Mouse (Mus musculus) retina, postnatal 1 day (tissue): ENCODE measurements at regions not wholly inside any gene's neighbourhood (a gene's known extent, or its start where the extent isn't known, plus 50 kb on each side); places are given as distances from the start of the nearest gene placed in this dataset.

Source experiments
- DNase-seq: peaks from one replicate; pipeline ENCODE4 v3.0.0-alpha.2; 2012

DNA sequence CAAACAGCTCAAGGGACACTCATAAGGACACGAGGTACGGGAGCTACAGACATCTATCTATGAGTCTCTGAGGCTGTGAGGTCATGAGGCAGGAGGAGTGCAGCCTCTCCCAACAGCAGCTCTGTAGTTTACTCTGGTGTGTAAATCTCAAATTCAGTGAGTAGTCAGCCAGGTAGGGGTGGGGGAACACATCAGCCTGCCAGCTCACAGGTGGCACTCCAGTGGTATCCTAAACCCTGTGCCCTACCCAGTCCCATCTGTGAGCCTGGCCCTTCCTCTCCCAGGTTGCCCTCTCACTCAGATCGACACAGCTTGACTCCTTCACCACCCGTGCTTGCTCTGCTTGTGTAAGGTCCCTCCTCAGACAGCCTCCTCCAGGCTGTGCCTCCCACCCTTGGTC, 202.2 kb downstream of the Sipa1l2 start:
- DNase-seq = no peak

DNA sequence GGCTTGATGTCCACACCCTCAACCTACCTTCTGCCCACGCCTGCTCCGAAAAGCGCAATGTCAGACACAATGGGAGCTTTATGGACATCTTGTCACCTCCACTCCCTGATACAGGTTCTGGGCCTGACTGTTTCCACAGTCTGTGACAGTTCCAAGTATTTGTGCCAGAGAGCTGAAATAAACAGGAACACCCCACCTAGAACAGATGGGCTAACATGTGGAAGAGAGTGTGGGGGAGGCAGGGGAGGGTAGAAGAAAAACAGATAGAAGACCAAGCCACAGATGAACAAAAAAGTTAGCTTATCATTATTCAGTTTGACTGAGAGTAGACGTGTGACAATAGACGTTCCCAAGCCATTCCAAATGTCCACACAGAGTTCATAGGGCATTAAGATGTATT, 204.6 kb downstream of the Sipa1l2 start:
- DNase-seq = no peak

DNA sequence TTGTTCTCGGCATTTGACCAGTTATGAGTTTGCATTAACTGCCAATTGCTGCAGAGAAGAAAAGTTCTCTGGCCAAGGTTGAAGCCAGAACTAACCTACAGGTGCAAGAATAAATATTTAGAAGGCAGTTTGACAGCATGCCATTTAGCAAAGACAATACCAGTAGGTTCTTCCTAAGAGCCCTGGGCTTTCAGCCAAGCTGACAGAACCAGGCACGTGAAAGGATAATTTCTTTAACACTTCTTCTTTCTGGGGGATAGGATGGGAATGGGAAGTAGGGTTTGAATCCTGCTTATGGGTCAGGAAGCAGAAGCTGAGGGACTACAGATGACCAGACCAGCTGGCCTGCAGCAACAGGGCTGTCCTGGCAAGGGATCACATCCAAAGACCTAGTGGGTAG, 210.2 kb downstream of the Sipa1l2 start:
- DNase-seq = no peak

DNA sequence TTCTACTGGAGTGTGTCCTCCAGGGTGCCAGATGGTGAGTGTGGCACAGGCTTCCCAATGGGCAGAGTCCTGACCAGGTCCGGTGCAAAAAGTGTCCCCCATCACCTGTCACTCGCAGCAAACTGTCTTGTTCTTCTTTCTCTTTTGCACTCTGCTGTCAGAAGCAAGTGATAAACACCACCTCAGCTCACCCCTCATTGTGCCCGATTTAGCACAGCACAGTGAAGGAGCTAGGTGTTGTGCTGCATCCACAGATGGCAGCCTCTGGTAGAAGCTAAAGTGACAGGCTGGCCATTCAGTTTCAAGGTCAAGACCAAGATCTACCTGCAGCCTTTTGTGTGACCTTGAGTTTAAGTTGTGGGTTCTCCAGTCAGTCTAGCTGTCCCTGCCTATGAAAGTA, 211.8 kb downstream of the Sipa1l2 start:
- DNase-seq = no peak

DNA sequence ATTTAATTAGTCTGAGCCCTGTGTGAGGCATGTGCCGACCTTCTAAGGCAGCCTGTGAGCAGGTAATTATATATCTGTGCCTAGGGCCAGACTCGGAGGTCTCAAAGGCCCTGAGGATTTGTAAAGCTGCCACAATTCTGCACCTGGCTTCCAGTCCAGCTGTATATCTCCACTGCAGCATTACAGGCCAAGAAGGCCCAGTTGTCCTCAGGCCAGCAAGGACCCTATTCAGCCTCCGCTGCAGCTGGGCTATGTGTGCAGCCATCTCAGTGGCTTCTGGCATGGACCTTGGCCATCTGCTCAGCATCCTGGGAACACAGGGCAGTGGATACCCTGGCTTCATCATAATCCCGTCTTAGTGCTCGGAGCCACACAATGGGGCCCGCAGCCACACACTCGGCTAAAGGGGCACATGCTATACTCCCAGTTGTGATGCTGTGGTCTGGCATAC, 214.5 kb downstream of the Sipa1l2 start:
- peak; percentile 64 for DNase-seq

DNA sequence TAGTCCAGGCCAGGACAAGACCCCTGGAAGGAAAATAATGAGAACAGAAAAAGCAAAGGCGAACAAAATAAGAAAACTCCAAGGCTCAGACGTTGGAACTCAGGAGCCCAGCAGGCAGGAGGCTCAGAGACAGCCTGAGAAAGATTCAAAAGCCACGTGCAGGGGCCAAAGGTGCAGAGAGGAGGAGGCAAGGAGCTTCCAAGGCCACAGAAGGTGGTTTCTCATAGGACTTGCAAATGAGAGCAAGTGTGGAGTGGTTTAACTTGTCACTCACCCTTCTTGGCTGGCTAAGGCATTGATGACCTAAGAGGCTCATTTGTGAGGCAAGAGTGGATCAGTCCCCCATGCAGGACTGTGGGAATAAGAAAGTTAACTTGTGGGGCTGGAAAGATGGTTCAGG, 217.3 kb downstream of the Sipa1l2 start:
- no peak for DNase-seq

DNA sequence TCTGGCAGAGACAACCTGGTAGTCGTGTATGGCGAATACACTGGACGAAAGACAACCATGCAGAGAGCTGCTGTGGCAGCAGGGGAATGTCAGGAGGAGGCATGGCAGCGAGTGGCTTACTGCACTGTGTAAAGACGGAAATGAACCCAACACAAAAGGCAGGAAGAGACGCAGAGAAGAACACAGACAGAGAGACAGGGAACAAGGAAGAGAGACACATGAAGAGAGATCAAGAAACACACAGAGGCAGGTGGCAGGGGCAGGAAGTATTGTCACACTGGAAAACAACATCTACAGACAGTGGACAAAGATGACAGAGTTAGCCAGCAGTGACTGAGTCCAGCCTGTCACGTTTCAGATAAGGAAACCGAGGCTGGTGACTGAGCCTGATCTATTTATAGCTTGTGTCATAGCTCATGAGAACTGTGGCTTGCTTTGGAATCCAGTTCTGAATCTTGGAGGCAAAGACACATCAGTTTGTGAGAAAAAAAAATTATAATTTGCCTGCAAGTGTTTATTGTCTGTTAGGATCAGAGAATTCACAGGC, 218.0 kb downstream of the Sipa1l2 start:
- DNase-seq = no peak

DNA sequence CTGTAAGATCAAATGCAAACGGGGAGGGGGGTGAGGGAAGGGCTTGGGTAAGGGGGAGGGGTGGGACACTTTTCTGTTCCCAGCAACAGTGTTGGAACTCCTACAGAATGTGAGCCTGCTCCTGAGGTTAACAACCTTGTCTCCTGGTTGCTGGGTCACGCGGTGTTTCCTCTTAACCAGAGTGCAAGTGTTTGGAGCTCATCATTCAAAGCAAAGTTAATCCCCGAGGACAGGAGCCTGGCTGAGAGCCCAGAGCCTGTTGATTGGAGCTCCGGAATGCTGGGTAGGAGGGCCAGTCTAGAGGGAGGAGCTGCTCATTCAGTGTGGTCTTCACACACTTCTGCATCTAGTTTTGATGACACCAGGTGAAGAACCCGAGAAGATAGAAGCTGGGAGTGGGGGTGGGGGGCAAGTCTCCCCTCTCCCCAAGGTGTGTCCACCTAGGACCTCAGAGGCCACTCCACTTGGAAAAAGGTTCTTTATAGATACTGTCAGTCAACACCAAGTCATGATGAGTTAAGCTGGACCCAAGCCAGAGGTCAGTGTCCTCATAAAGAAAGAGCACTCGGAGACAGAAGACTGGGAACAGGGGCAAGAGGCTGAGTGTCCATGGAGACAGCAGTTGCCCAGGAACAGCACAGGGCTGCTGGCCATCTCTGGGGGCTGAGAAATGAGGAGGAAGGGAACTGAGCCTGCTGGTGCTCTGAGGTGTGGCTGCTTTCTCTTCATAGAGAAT, 220.2 kb downstream of the Sipa1l2 start:
- DNase-seq = peak; percentile 94

DNA sequence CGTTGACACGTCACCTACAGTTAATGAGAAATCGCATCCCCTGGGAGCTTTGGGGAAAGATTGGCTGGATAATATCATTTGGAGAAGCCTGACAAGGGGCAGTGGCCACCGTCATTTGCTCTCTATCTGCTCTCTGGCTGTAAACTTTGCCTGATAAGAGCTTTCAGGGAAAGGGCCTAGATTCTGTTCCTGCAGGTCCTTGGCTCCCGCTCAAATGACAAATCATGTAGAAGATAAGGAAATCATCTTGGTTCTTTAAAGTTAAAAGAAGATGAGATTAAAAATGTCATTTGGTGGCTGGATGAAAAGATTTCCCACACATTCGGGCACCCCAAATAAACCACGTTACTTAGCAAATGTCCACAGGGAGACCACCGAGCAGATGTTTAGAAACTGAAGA, 223.4 kb downstream of the Sipa1l2 start:
- DNase-seq = no peak

DNA sequence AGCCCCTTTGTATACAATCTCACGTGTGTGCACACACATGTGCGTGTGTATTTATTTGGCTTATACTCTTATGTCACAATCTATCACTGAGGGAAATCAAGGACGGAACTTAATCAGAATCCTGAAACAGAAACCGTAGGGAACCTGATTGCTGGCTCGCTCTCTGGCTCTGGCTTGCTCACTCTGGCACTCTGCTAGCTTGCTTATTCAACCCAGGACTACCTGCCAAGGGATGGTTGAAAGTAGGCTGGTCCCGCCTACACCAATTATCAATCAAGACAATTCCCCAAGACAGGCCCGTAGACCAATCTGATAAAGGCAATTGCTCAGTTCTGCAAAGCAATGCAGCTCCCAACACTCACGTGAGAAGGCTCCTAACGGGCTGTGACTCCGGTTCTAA, 224.0 kb downstream of the Sipa1l2 start:
- no peak for DNase-seq

DNA sequence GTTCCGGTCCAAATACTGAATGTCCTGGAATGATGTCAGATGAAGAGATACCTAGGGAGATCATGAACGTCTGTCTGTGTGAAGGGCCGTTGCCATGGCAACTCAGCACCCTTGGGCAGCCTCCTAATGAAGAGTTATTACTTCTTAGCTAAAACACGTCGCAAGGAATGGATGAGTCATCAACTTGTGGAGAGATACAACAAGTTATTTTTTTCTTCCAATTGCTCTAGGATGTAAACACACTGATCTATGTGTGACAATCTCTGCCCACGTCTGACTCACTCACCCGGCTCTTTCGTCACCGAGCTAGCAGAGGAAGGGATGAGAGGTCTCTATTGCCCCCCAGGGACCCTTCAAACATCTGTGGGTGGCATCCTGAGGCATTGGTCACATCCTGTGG, 225.7 kb downstream of the Sipa1l2 start:
- DNase-seq = no peak

DNA sequence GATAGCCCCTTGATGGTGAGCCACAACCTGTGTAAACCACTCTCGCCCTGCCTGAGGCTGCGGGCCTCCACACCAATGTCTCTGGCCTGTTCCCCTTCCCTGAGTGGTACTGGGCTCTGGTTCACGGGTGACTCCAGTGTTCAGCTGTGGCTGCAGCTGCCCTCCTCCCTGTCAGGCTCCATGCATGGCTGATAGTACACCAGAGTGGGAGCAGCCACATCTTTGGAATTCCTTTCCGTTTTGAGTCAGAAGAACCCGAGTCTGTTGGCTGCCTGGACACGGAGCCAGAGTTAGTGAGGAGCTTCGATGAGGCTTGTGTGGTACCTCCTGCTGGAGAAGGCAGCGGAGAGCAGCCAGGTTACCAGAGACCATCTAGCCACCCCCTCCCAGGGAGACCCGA, 227.1 kb downstream of the Sipa1l2 start:
- no peak for DNase-seq

DNA sequence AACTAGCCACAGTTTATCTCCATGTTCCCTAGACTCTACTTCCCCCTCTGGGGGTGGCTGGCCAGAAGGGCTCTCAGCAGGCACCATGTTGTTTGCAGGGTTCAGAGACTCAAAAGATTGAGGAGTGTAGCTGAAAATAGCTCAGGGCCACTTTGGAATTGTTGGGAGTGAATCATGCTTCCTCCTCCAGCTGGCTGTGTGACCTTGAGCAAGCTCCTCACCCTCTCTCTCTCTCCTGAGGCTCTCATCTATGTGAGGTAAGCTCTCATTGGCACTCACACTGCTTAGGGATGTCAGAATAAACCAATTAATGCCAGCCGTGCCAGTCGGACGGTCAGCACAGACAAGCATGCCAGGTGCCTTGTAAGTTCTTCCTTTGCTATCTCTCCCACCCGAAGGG, 228.0 kb downstream of the Sipa1l2 start:
- DNase-seq = no peak

DNA sequence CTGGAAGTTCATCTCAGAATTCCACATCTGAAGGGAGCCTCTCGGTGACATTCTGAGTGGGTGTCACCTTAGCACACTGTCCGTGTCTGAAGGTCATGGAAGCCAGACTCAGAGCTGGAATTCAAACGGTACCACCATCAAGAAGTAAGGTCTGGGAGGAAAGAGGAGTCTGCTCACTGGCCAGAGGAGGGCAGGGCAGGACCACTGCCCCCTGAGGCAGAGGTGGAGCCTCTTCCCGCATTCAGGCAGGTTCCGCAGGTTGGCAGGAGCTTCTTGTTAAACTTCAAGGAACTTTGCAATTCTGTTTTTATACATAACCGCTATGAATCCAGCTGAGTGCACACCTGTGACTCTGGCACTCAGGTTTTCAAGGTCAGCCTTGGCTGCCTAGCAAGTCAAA, 231.4 kb downstream of the Sipa1l2 start:
- no peak for DNase-seq

DNA sequence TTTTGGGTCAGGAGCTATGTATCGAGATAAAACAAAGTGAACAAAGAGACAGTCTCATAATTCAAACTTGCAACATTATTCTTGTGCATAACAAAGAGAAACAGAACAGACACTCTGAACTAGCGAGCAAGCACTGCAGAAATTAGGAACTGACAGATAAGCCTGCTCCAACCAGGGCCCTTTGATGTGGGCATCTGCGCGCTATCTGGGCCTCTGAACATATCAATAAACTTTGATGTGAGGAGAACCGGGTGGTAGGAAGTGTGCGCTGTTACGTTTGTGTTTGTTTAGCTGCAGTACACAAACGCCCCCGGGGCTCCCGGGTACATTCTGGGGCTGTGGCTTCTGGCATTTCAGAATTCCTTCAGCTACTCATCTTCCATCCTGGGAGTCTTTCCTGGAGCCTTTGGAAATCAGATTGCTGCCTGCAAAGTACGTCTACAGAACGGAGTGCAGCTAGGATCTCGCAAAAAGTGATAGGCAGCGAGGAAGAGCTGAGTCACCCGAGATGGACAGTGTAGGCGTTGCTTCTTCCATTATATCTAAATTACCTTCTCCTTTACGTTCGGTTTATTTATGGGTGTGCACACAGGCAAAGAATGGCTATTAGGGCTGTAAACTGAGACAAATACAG, 232.0 kb downstream of the Sipa1l2 start:
- DNase-seq = no peak

DNA sequence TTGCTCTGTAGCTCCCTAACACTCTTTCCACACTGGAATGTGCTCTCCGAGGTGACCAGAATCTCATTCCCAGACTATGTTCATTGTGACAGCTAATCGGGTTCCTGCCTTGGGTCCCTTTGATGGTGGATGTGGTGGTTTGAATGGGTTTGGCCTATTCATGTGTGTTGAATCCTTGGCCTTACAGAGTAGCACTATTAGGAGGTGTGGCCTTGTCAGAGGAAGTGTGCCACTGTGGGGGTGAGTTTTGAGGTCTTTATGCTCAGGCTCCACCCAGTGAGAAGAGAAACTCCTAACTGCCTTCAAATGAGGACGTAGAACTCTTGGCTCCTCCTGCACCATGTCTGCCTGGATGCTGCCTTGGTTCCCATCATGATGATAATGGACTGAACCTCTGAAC, 232.8 kb downstream of the Sipa1l2 start:
- DNase-seq = no peak

DNA sequence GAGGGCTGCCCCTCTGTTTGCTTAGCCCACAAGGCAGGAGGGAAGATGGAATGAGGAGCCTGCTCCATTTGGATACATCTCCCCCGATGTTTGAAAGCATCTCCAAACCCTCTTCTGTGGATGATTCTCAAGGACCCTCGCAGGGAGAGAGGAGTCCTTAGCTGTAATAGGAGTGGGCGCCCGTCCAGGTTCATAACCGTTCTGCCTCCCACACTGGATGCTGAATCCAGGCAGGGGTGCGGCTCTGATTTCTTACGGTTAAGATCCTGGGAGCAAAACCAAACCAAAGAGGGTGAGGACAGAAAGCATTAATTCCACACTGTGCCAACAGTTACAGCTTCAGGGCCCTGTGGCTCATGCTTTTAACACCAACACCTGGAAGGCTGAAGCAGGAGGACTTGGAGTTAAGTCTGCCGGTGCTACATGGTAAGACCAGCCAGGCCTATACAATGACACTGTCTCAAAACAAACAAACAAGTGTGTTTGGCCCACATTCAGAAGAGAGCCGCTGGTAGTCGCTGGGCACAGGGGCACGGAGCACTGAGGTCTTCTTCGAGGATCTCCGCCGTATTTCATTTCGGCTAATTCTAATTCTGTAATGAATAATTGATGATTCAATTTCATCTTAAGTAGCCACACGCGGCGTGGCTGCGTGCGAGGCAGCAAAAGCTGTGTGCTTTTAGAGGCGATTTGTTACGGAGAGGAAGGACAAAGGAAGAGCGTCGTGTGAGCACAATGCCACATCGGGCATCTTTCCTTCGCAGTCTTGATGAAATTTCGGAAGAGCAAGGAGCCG, 233.8 kb downstream of the Sipa1l2 start:
- no peak for DNase-seq

DNA sequence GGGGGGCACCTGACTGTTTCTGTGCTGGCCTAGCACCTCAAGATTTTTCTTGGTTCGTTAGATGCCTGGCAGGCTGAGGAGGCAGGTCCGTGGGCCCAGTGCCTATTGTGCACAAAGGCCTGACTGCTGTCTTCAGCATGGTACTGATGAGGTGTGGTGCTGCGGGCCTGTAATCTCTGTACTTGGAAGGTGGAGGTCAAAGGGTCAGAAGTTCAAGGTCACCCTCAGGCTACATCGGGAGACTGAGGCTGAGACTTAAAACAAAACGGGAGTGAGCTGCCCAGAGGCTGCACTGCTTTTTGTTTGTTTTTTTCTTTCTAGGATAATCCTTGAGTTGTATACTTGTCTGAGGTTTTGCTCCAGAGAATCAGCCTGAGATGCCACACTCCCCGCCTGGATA, 234.4 kb downstream of the Sipa1l2 start:
- DNase-seq = no peak

DNA sequence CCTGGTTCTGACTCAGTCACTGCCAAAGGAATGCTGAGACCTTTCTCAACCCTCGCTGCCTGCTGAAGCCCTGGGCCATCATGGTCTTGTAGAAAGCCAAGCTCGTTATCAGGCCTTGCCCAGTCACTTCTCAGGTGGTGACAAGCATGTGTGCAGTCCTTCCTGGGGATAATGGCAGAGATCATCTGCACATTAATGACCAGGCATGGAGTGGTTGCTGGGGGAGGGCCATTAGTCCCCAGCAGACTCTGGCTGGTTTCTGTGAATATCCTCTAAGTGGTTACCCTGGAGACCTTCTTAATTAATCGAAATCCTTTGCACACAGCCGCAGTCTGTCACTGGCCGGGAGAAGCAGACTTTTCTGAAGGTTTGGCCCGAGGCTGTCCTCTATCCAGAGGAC, 239.0 kb downstream of the Sipa1l2 start:
- peak; percentile 41 for DNase-seq

DNA sequence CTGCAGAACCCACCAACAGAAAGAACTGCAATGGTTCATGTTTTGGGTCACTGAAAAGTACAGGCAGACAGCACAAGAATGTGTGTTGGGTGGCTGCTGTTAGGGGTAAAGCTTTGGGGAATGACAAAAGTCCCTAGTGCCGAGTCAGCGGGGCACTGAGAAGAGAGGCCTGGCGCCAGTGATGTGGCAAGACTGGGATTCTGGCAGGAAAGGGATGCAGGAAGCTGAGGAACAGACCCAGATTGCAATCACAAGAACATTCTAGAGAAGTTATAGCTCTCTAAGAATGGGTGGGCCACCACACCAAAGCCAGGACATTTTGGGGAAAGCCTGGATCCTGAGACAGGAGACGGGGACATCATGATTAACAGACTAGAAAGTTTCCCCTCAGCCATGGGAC, 241.0 kb downstream of the Sipa1l2 start:
- DNase-seq = no peak

DNA sequence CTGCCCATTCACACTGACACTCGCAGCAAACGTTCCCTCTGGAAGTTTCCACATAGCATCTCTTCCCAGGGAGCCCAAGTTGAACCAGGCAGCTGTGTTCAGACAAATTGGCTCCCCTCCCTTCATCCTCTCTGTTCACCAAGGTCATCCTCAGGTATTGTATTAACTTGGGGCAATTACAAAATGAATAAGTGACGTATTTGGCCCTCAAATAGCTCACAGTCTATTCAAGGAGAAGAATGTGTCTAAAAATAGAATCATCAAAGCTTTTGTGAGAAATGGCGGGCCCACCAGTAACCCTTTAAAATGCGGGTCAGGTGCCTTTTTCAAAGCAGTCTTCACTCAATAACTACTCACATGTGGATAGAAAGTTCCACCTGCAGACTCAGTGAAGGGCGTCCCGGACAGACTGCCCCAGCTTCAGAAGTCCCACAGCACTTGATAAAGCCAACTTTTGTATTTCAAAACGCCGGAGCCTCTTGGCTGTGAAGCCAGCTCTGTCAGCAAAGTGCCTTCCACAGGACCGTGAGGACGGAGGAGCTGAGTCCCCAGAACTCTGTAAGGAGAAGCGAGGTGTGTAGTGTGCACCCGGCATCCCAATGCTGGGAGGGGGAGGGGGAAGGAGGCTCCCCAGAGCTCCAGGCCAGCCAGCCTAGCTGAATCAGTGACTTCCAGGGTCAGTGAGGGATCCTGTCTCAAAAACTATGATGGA, 241.9 kb downstream of the Sipa1l2 start:
- peak; percentile 26 for DNase-seq

DNA sequence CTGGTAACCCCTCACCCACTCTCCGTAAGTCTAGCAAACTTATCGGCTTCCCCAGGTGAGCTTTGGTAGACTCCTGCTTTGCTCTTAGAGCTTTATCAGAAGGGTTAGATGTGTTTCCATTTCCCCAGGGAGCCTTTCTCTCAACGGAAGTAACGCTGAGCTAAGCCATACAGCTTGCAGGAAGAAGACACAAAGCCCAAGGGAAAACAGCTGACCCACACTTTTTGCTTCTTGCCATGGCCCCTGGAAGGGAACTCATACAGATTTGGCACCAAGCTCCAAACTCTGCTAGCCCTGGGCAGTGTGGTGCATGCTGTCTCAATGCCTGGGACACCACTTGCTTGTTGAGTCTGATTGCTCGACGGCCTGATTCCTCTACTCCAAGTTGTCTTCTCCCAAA, 242.6 kb downstream of the Sipa1l2 start:
- DNase-seq = no peak

DNA sequence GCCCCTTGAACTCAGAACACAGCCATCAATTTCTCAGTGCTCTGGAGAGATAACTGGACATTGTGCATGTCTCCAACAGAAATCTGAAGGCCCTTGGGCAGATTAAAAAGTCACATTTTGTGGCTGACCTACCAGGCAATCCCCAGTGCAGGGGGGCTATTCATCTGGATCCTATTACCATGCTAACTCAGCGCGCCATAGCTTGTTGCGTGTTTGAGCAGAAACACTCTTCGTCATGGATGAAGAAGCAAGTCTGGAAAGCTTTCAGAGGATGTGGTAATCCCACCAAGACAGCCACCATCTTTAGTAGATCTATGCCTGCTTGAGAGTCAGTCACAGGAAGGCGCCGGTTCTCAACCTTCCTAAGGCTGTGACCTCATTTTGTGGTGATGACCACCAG, 243.9 kb downstream of the Sipa1l2 start:
- no peak for DNase-seq
